Mouse (Mus musculus): ENCODE results near the gene Pla2g15. TPM values are rescaled to one million over a fixed set of nuclear protein-coding genes. Genes with fewer than 3 reads are reported as not detected.

Gene Pla2g15
- polyA plus RNA-seq, 1 experiment from 2014 or later: 3.8 TPM

- DNase-seq: no peak
- Histone ChIP-seq H3K4me2 (peak overlapping the region; percentile 81), H3K9me3 (ENCODE audit: low read depth, low read length) (no peaks in the 10 kb centered on the region), H3K27me3 (ENCODE audit: insufficient read depth, low read length) (no peaks in the 10 kb centered on the region), H3K9ac (peak overlapping the region; percentile 75), H3K27ac (ENCODE audit: low read depth) (no peak overlapping the region), H3K4me3 (ENCODE audit: low read depth, low read length) (peak overlapping the region; percentile 77), H3K4me1 (ENCODE audit: insufficient read depth) (peaks cover 4% of the 10 kb centered on the region; the same call in 1 of the 2 replicates), H3K36me3 (ENCODE audit: insufficient read depth) (peaks cover 22% of the 10 kb centered on the region; the same call in 1 of the 2 replicates)
- 68% methylated on average over 9 of the region's 9 CpGs for WGBS
- TF ChIP-seq CTCF (IDR thresholded peaks at IDR 0.05; ENCODE audit: low read depth): no peak
- no peak for ATAC-seq (ENCODE audit: insufficient read depth)
Observed at GRCm38 (mm10) chr8:106151041-106151440, 842 bp downstream of the Pla2g15 start.

GRCm38 (mm10) chr8:106152876-106153275 lies 2.7 kb downstream of the Pla2g15 start:
- Histone ChIP-seq H3K9ac (no peak overlapping the region), H3K27me3 (ENCODE audit: insufficient read depth, low read length) (no peaks in the 10 kb centered on the region), H3K4me1 (ENCODE audit: insufficient read depth) (peaks cover 4% of the 10 kb centered on the region; the same call in 1 of the 2 replicates), H3K9me3 (ENCODE audit: low read depth, low read length) (no peaks in the 10 kb centered on the region), H3K4me3 (ENCODE audit: low read depth, low read length) (no peak overlapping the region), H3K4me2 (no peak overlapping the region), H3K36me3 (ENCODE audit: insufficient read depth) (peaks cover 26% of the 10 kb centered on the region; the same call in 1 of the 2 replicates), H3K27ac (ENCODE audit: low read depth) (no peak overlapping the region)
- WGBS: 77% methylated on average over 4 of the region's 4 CpGs
- TF ChIP-seq CTCF (IDR thresholded peaks at IDR 0.05; ENCODE audit: low read depth): no peak
- ATAC-seq (ENCODE audit: insufficient read depth) (no peak), DNase-seq (no peak)

GRCm38 (mm10) chr8:106157419-106157818 lies 7.2 kb downstream of the Pla2g15 start:
- Histone ChIP-seq H3K27me3 (ENCODE audit: insufficient read depth, low read length) (no peaks in the 10 kb centered on the region), H3K36me3 (ENCODE audit: insufficient read depth) (peaks cover 53% of the 10 kb centered on the region)
- WGBS: 96% methylated on average over 1 of the region's 1 CpGs

GRCm38 (mm10) chr8:106158381-106158780 lies 8.2 kb downstream of the Pla2g15 start:
- Histone ChIP-seq H3K9me3 (ENCODE audit: low read depth, low read length) (no peaks in the 10 kb centered on the region), H3K4me1 (ENCODE audit: insufficient read depth) (no peaks in the 10 kb centered on the region), H3K9ac (no peak overlapping the region), H3K27me3 (ENCODE audit: insufficient read depth, low read length) (no peaks in the 10 kb centered on the region), H3K4me2 (no peak overlapping the region), H3K4me3 (ENCODE audit: low read depth, low read length) (no peak overlapping the region), H3K27ac (ENCODE audit: low read depth) (no peak overlapping the region), H3K36me3 (ENCODE audit: insufficient read depth) (peaks cover 62% of the 10 kb centered on the region)
- ATAC-seq (ENCODE audit: insufficient read depth) (no peak), DNase-seq (no peak)
- WGBS: 85% methylated on average over 10 of the region's 10 CpGs
- TF ChIP-seq CTCF (IDR thresholded peaks at IDR 0.05; ENCODE audit: low read depth): no peak

More at GRCm38 (mm10) chr8:106157419-106157818, 7.2 kb downstream of the Pla2g15 start:
- H3K9ac ChIP-seq: no peak overlapping the region
- no peak overlapping the region for H3K4me3 ChIP-seq (ENCODE audit: low read depth, low read length)
- no peaks in the 10 kb centered on the region for H3K4me1 ChIP-seq (ENCODE audit: insufficient read depth)
- H3K9me3 ChIP-seq (ENCODE audit: low read depth, low read length): no peaks in the 10 kb centered on the region
- no peak for ATAC-seq (ENCODE audit: insufficient read depth)
- DNase-seq: no peak
- H3K4me2 ChIP-seq: no peak overlapping the region
- H3K27ac ChIP-seq (ENCODE audit: low read depth): no peak overlapping the region
- no peak for TF ChIP-seq CTCF (IDR thresholded peaks at IDR 0.05; ENCODE audit: low read depth)

GRCm38 (mm10) chr8:106159876-106160275 lies 9.7 kb downstream of the Pla2g15 start:
- DNase-seq: no peak
- H3K4me3 ChIP-seq (ENCODE audit: low read depth, low read length): no peak overlapping the region
- no peaks in the 10 kb centered on the region for H3K9me3 ChIP-seq (ENCODE audit: low read depth, low read length)
- H3K27me3 ChIP-seq (ENCODE audit: insufficient read depth, low read length): no peaks in the 10 kb centered on the region
- H3K27ac ChIP-seq (ENCODE audit: low read depth): no peak overlapping the region
- H3K4me1 ChIP-seq (ENCODE audit: insufficient read depth): no peaks in the 10 kb centered on the region
- H3K36me3 ChIP-seq (ENCODE audit: insufficient read depth): peaks cover 62% of the 10 kb centered on the region
- H3K4me2 ChIP-seq: no peak overlapping the region
- 86% methylated on average over 6 of the region's 6 CpGs for WGBS
- ATAC-seq (ENCODE audit: insufficient read depth): no peak
- no peak for TF ChIP-seq CTCF (IDR thresholded peaks at IDR 0.05; ENCODE audit: low read depth)
- no peak overlapping the region for H3K9ac ChIP-seq

GRCm38 (mm10) chr8:106163251-106163650 lies 13.1 kb downstream of the Pla2g15 start:
- H3K27me3 ChIP-seq (ENCODE audit: insufficient read depth, low read length): no peaks in the 10 kb centered on the region
- TF ChIP-seq CTCF (IDR thresholded peaks at IDR 0.05; ENCODE audit: low read depth): no peak
- no peak for ATAC-seq (ENCODE audit: insufficient read depth)
- no peak overlapping the region for H3K27ac ChIP-seq (ENCODE audit: low read depth)
- no peak overlapping the region for H3K4me3 ChIP-seq (ENCODE audit: low read depth, low read length)
- no peak overlapping the region for H3K9ac ChIP-seq
- H3K9me3 ChIP-seq (ENCODE audit: low read depth, low read length): no peaks in the 10 kb centered on the region
- H3K4me2 ChIP-seq: no peak overlapping the region
- WGBS: 82% methylated on average over 9 of the region's 9 CpGs
- H3K4me1 ChIP-seq (ENCODE audit: insufficient read depth): no peaks in the 10 kb centered on the region
- no peak for DNase-seq
- peaks cover 50% of the 10 kb centered on the region for H3K36me3 ChIP-seq (ENCODE audit: insufficient read depth)

GRCm38 (mm10) chr8:106165460-106165859 lies 15.3 kb downstream of the Pla2g15 start:
- Histone ChIP-seq H3K4me1 (ENCODE audit: insufficient read depth) (peaks cover 2% of the 10 kb centered on the region; the same call in 1 of the 2 replicates), H3K36me3 (ENCODE audit: insufficient read depth) (peaks cover 40% of the 10 kb centered on the region), H3K9me3 (ENCODE audit: low read depth, low read length) (no peaks in the 10 kb centered on the region), H3K27me3 (ENCODE audit: insufficient read depth, low read length) (no peaks in the 10 kb centered on the region), H3K9ac (no peak overlapping the region), H3K27ac (ENCODE audit: low read depth) (no peak overlapping the region), H3K4me3 (ENCODE audit: low read depth, low read length) (no peak overlapping the region), H3K4me2 (no peak overlapping the region)
- ATAC-seq (ENCODE audit: insufficient read depth) (no peak), DNase-seq (peak; percentile 86)
- 47% methylated on average over 4 of the region's 4 CpGs for WGBS
- peak; percentile 85 for TF ChIP-seq CTCF (IDR thresholded peaks at IDR 0.05; ENCODE audit: low read depth)
